In genomic region chr10:82935774-82936173, GRCm38 (mm10) we compare ENCODE assay signal across 20 mouse cellular contexts.
"Had no signal": no experiment of that assay in that cellular context is flagged by ENCODE, and none has a peak within 500 bp of the region (broad histone marks: within the 10 kb centered on the region; RNA-seq: fewer than 3 reads in every experiment).

No protein-coding gene starts in this region.

- H3K9me3 ChIP-seq: lung, embryonic 15.5 days; neural tube, embryonic 13.5 days; neural tube, embryonic 15.5 days had no signal

- DNase-seq: liver, postnatal 0 days; lung, adult 2 months; lung, postnatal 14 days; lung, postnatal 4 days; midbrain, embryonic 14.5 days; retina, postnatal 1 day; right cerebral cortex, adult 18-20 months; right cerebral cortex, postnatal 25 days; right cerebral cortex, postnatal 4 days; thymus, adult 18-20 months; thymus, postnatal 25 days; thymus, postnatal 4 days had no signal

- H3K36me3 ChIP-seq: lung, embryonic 15.5 days; midbrain, embryonic 10.5 days; midbrain, embryonic 12.5 days; neural tube, embryonic 13.5 days; neural tube, embryonic 15.5 days had no signal

- ATAC-seq: liver, postnatal 0 days; lung, postnatal 0 days; midbrain, embryonic 16.5 days had no signal

- H3K4me1 ChIP-seq: lung, embryonic 15.5 days; midbrain, embryonic 10.5 days; midbrain, embryonic 12.5 days; neural tube, embryonic 13.5 days; neural tube, embryonic 15.5 days had no signal

- H3K4me3 ChIP-seq: lung, embryonic 15.5 days; midbrain, embryonic 10.5 days; midbrain, embryonic 12.5 days; myocyte; neural tube, embryonic 13.5 days; neural tube, embryonic 15.5 days had no signal

- H3K27me3 ChIP-seq: lung, embryonic 15.5 days; midbrain, embryonic 12.5 days; neural tube, embryonic 13.5 days; neural tube, embryonic 15.5 days had no signal

- H3K27ac ChIP-seq: lung, embryonic 15.5 days; midbrain, embryonic 10.5 days; midbrain, embryonic 12.5 days; neural tube, embryonic 13.5 days; neural tube, embryonic 15.5 days had no signal

- H3K4me2 ChIP-seq: lung, embryonic 15.5 days; midbrain, embryonic 12.5 days; neural tube, embryonic 13.5 days; neural tube, embryonic 15.5 days had no signal

- H3K9ac ChIP-seq: liver, postnatal 0 days; lung, embryonic 15.5 days; midbrain, embryonic 12.5 days; neural tube, embryonic 13.5 days; neural tube, embryonic 15.5 days had no signal
